Comparison of ENCODE assay signal across 11 mouse cellular contexts in genomic region chr16:89950251-89950650, GRCm38 (mm10).
"Had no signal": no experiment of that assay in that cellular context is flagged by ENCODE, and none has a peak within 500 bp of the region (broad histone marks: within the 10 kb centered on the region; RNA-seq: fewer than 3 reads in every experiment).

No protein-coding gene starts in this region.

- H3K4me2 ChIP-seq: limb, embryonic 12.5 days; midbrain, embryonic 13.5 days; stomach, embryonic 15.5 days had no signal

- H3K27ac ChIP-seq: kidney, postnatal 0 days; limb, embryonic 12.5 days; liver, embryonic 14.5 days; midbrain, embryonic 13.5 days; stomach, embryonic 15.5 days had no signal

- H3K4me3 ChIP-seq: limb, embryonic 12.5 days; midbrain, embryonic 13.5 days; stomach, embryonic 15.5 days had no signal

- H3K27me3 ChIP-seq: limb, embryonic 12.5 days; midbrain, embryonic 13.5 days; stomach, embryonic 15.5 days had no signal

- H3K9ac ChIP-seq: limb, embryonic 12.5 days; liver, embryonic 14.5 days; midbrain, embryonic 13.5 days; stomach, embryonic 15.5 days had no signal

- DNase-seq: kidney, adult 9 months; kidney, postnatal 36 days; layer of hippocampus, adult 9-11 months; layer of hippocampus, postnatal 36 days; right cerebral cortex, postnatal 14 days; thymus, postnatal 14 days had no signal

- H3K9me3 ChIP-seq: limb, embryonic 12.5 days; midbrain, embryonic 13.5 days; stomach, embryonic 15.5 days had no signal

- H3K36me3 ChIP-seq: stomach, embryonic 15.5 days had no signal
